Mouse (Mus musculus) E14TG2a.4 (cell line): ENCODE results near the gene Ifitm3.

Source experiments
- CTCF ChIP-seq: conservative IDR thresholded peaks from 2 replicates; pipeline ENCODE4 v1.5.1; 2014; ENCODE audit warnings: low read length
- POU5F1 ChIP-seq: IDR thresholded peaks from 2 replicates; pipeline ENCODE4 v1.6.1; 2014; ENCODE audit warnings: low read length, borderline replicate concordance

- TF ChIP-seq CTCF (no peak), POU5F1 (no peak)
Observed at GRCm38 (mm10) chr7:141016707-141017697, 6.4 kb upstream of the Ifitm3 start.
